In genomic region chrX:159264681-159265080, GRCm38 (mm10) we compare ENCODE assay signal across 8 mouse cellular contexts. TPM values are rescaled to one million over a fixed set of nuclear protein-coding genes. Genes with fewer than 3 reads are reported as not detected.
A peak's percentile ranks its signal among the peaks of the same experiment; 100 is the strongest.
DNase-seq lines count a peak whose midpoint lies in the region; ATAC-seq and TF ChIP-seq lines count a peak whose summit lies in the region.

No protein-coding gene starts in this region.

- peak; percentile 55 for TF ChIP-seq RAD21 in CH12.LX (IDR thresholded peaks at IDR 0.05; ENCODE audit: low read depth, low read length)

- no peaks in the 10 kb centered on the region for H3K79me2 ChIP-seq in CH12.LX (replicated peaks; ENCODE audit: control insufficient read depth, extremely low read depth, insufficient read depth, poor library complexity, severe bottlenecking)

- in situ Hi-C loops in CH12.LX (cut with MboI; ENCODE audit: low pct_ligation_motif_present, low pct_unique_long_range_greater_than_20kb, low sequenced_read_pairs) = loop anchor here (25.0 kb wide), 1 partner anchor 202 kb away; no protein-coding TSS in a partner anchor

- no peaks in the 10 kb centered on the region for H3K4me1 ChIP-seq in heart, postnatal 0 days (ENCODE audit: control insufficient read depth, insufficient read depth)
- H3K4me1 ChIP-seq in heart, embryonic 11.5 days (ENCODE audit: control insufficient read depth, insufficient read depth, low read length) = no peaks in the 10 kb centered on the region
- no peaks in the 10 kb centered on the region for H3K4me1 ChIP-seq in CH12.LX (ENCODE audit: control insufficient read depth in 1 of 2, insufficient read depth in 2 of 2)
- H3K4me1 ChIP-seq in forebrain, embryonic 14.5 days (ENCODE audit: control insufficient read depth, insufficient read depth, low read length) = no peaks in the 10 kb centered on the region

- no peak for ATAC-seq in heart, postnatal 0 days (ENCODE audit: insufficient read depth, low read depth)
- ATAC-seq in heart, embryonic 11.5 days (replicated peaks; ENCODE audit: insufficient number of reproducible peaks, low FRiP score, low TSS enrichment) = no peak
- ATAC-seq in common myeloid progenitor, adult 5-6 weeks (replicated peaks; ENCODE audit: low read depth, poor library complexity, severe bottlenecking) = peak; percentile 67
- 0 out of 2 replicates have a peak, but pooled peaks have one; percentile 27 for ATAC-seq in monocyte, adult 5-6 weeks (replicated peaks; ENCODE audit: insufficient number of reproducible peaks, low FRiP score, low TSS enrichment, poor library complexity, severe bottlenecking)
- ATAC-seq in forebrain, embryonic 14.5 days = no peak

- DNase-seq in heart, postnatal 0 days (ENCODE audit: low spot score) = no peak
- DNase-seq in CH12.LX (ENCODE audit: extremely low read depth) = peak; percentile 32
- DNase-seq in forebrain, embryonic 14.5 days (ENCODE audit: low spot score) = no peak
- DNase-seq in left cerebral cortex, postnatal 10 days (ENCODE audit: extremely low spot score in 1 of 2, low spot score in 2 of 2) = no peak
- DNase-seq in kidney, adult 8-10 months = no peak

- no peak for TF ChIP-seq POLR2A in CH12.LX (IDR thresholded peaks at IDR 0.05; ENCODE audit: low read depth, low read length)

- no peak overlapping the region for H3K9ac ChIP-seq in heart, postnatal 0 days (replicated peaks; ENCODE audit: low read depth, low read length)
- no peak overlapping the region for H3K9ac ChIP-seq in heart, embryonic 11.5 days (ENCODE audit: low read depth, low read length)
- H3K9ac ChIP-seq in CH12.LX (ENCODE audit: insufficient read depth, low read depth) = no peak overlapping the region
- no peak overlapping the region for H3K9ac ChIP-seq in forebrain, embryonic 14.5 days (ENCODE audit: low read length)

- H3K36me3 ChIP-seq in heart, postnatal 0 days (replicated peaks; ENCODE audit: control insufficient read depth, insufficient read depth, low read length) = no peaks in the 10 kb centered on the region
- no peaks in the 10 kb centered on the region for H3K36me3 ChIP-seq in heart, embryonic 11.5 days (ENCODE audit: control insufficient read depth, insufficient read depth, low read length)
- H3K36me3 ChIP-seq in CH12.LX (replicated peaks in 1 of 2; ENCODE audit: control insufficient read depth in 1 of 2, insufficient read depth in 1 of 2, low read length in 1 of 2) = no peaks in the 10 kb centered on the region
- H3K36me3 ChIP-seq in forebrain, embryonic 14.5 days (ENCODE audit: control insufficient read depth, insufficient read depth, low read length) = no peaks in the 10 kb centered on the region

- WGBS in heart, postnatal 0 days = 36% methylated on average over 3 of the region's 3 CpGs
- whole genome bisulfite sequencing in heart, embryonic 11.5 days (ENCODE audit: insufficient replicate concordance) = 31% methylated on average over 3 of the region's 3 CpGs
- 34% methylated on average over 3 of the region's 3 CpGs for WGBS in forebrain, embryonic 14.5 days

- no peak for TF ChIP-seq EP300 in heart, postnatal 0 days (IDR thresholded peaks at IDR 0.05; ENCODE audit: low read depth)
- no peak for TF ChIP-seq EP300 in CH12.LX (IDR thresholded peaks at IDR 0.05; ENCODE audit: low read length)

- TF ChIP-seq CTCF in heart, postnatal 0 days (IDR thresholded peaks at IDR 0.05; ENCODE audit: low read depth) = peak; percentile 33
- TF ChIP-seq CTCF in CH12.LX (conservative IDR thresholded peaks at IDR 0.05 in 1 of 2, IDR thresholded peaks at IDR 0.05 in 1 of 2; ENCODE audit: low read depth in 2 of 2, low read length in 2 of 2) = peak; percentile 36 to 62; a peak in 3 of 4 replicates

- intact Hi-C loops in left cerebral cortex, postnatal 10 days (cut with DNase I) = no loop called here

- no peak overlapping the region for H3K4me3 ChIP-seq in heart, postnatal 0 days (ENCODE audit: low read depth, low read length)
- H3K4me3 ChIP-seq in heart, embryonic 11.5 days (ENCODE audit: low read depth, low read length) = no peak overlapping the region
- no peak overlapping the region for H3K4me3 ChIP-seq in CH12.LX (replicated peaks in 1 of 3; ENCODE audit: low read depth in 2 of 3, low read length in 2 of 3, poor library complexity in 1 of 3)
- no peak overlapping the region for H3K4me3 ChIP-seq in forebrain, embryonic 14.5 days (ENCODE audit: low read depth, low read length)

- no peaks in the 10 kb centered on the region for H3K27me3 ChIP-seq in heart, postnatal 0 days (ENCODE audit: control insufficient read depth, insufficient read depth, low read length)
- H3K27me3 ChIP-seq in heart, embryonic 11.5 days (ENCODE audit: control insufficient read depth, insufficient read depth, low read length) = no peaks in the 10 kb centered on the region
- no peaks in the 10 kb centered on the region for H3K27me3 ChIP-seq in CH12.LX (replicated peaks)
- H3K27me3 ChIP-seq in forebrain, embryonic 14.5 days (replicated peaks; ENCODE audit: control insufficient read depth, insufficient read depth, low read length) = no peaks in the 10 kb centered on the region

- H3K9me3 ChIP-seq in heart, postnatal 0 days (replicated peaks; ENCODE audit: control insufficient read depth, low read length) = no peaks in the 10 kb centered on the region
- H3K9me3 ChIP-seq in heart, embryonic 11.5 days (replicated peaks; ENCODE audit: control insufficient read depth, low read length) = no peaks in the 10 kb centered on the region
- no peaks in the 10 kb centered on the region for H3K9me3 ChIP-seq in CH12.LX (replicated peaks; ENCODE audit: low read length)
- no peaks in the 10 kb centered on the region for H3K9me3 ChIP-seq in forebrain, embryonic 14.5 days (replicated peaks; ENCODE audit: control insufficient read depth, low read length)

- no peak overlapping the region for H3K27ac ChIP-seq in heart, postnatal 0 days (ENCODE audit: low read depth)
- no peak overlapping the region for H3K27ac ChIP-seq in heart, embryonic 11.5 days (ENCODE audit: low read depth, low read length)
- H3K27ac ChIP-seq in CH12.LX (ENCODE audit: insufficient read depth, low read depth) = no peak overlapping the region
- H3K27ac ChIP-seq in forebrain, embryonic 14.5 days (ENCODE audit: low read depth, low read length) = no peak overlapping the region

- dilution Hi-C loops in CH12.LX (cut with MboI; ENCODE audit: extremely low pct_ligation_motif_present, extremely low pct_unique_long_range_greater_than_20kb, low sequenced_read_pairs) = no loop called here

- no peak overlapping the region for H3K4me2 ChIP-seq in heart, postnatal 0 days (ENCODE audit: low read depth, low read length)
- no peak overlapping the region for H3K4me2 ChIP-seq in heart, embryonic 11.5 days
- no peak overlapping the region for H3K4me2 ChIP-seq in CH12.LX (ENCODE audit: insufficient read depth, low read depth, poor library complexity, severe bottlenecking)
- H3K4me2 ChIP-seq in forebrain, embryonic 14.5 days (ENCODE audit: low read length) = no peak overlapping the region

TF ChIP-seq in CH12.LX, 34 proteins besides CTCF, POLR2A, EP300 and RAD21:
- TF ChIP-seq GABPA (IDR thresholded peaks at IDR 0.05; ENCODE audit: insufficient replicate concordance, low read depth, low read length) (no peak), SMC3 (IDR thresholded peaks at IDR 0.05; ENCODE audit: low read depth, low read length) (peak; percentile 34; the same call in 1 of the 2 replicates), NELFE (IDR thresholded peaks at IDR 0.05; ENCODE audit: low read depth, low read length) (no peak), JUND (conservative IDR thresholded peaks at IDR 0.05; ENCODE audit: low read depth, low read length) (no peak)

RNA-seq across cellular contexts. Expression of gene Rps6ka3, which starts 54.6 kb away (rescaled TPM):
- 31.4 and 32.5 TPM in 2 replicates for total RNA-seq in heart, postnatal 0 days (2014; rRNA removed; ENCODE audit: low replicate concordance)
- 3.6 and 5.5 TPM in 2 replicates for polyA plus RNA-seq in heart, postnatal 0 days (2015; fragmentation: Nextera tagmentation; extraction: Ambion mirVana)
- polyA plus RNA-seq in heart, embryonic 11.5 days (2014; fragmentation: Nextera tagmentation; extraction: Ambion mirVana) = 5.4 and 7.6 TPM in 2 replicates
- total RNA-seq in CH12.LX (2012; rRNA removed) = 5.9 and 6.9 TPM in 2 replicates
- 16.7 and 20.9 TPM in 2 replicates for total RNA-seq in CH12.LX (2014; rRNA removed)
- polyA plus RNA-seq in CH12.LX (2012; ENCODE audit: insufficient read length, low read depth) = 13.1 and 13.5 TPM in 2 replicates
- 41.2 and 60.5 TPM in 2 replicates for total RNA-seq in common myeloid progenitor, adult 5-6 weeks (2017)
- 25.0 to 42.6 TPM (median 36.5 TPM) in 3 replicates for total RNA-seq in monocyte, adult 5-6 weeks (2017)
- polyA plus RNA-seq in forebrain, embryonic 14.5 days (2014; fragmentation: Nextera tagmentation; extraction: Ambion mirVana) = 4.3 TPM in 2 replicates
- 10 to 100 TPM; 36.9 to 46.7 TPM for total RNA-seq in left cerebral cortex, postnatal 10 days (2021)

Comparison
In these comparisons a context has a peak if more than half of its experiments do, and no peak if none do; other contexts are left out.
1. ATAC-seq: peak in common myeloid progenitor, adult 5-6 weeks (single experiment) and monocyte, adult 5-6 weeks (single experiment); none in heart, postnatal 0 days (single experiment), heart, embryonic 11.5 days (single experiment) and forebrain, embryonic 14.5 days (single experiment).